Mouse (Mus musculus): ENCODE measurements at regions not wholly inside any gene's neighbourhood (a gene's known extent, or its start where the extent isn't known, plus 50 kb on each side); places are given as distances from the start of the nearest gene placed in this dataset.

DNA sequence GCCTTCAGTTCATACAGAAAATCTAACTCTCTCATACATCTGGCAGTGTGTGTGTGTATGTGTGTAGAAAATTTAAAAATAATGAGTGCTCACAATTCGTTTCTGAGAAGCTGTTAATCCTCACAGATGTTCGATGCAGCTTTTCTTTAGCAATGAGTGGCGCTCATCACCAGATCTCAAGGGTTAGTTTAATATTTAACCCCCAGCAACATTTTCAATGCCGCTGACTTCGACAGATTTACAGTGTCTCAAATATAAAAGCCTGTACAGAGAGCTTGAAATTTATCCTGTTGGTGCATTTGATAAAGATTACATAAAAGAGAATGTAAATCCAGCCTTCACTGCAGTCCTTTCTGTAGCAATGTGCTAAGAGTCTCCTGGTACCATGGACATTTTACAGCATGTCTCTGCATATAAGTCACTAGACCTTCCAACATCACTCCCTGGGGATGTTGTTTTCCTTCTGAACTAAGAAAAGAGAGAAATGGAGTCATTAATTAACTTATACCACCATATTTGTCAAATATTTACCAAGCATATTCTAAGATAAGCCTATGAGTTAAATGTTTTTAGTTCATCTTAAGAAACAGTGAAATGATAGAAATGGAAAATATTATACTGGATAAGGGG lies 670.8 kb upstream of the Kirrel3 start:
- H3K4me3 ChIP-seq (replicated peaks in 1 of 3; ENCODE audit: low read depth in 2 of 3, low read length in 2 of 3, poor library complexity in 1 of 3) = no peak overlapping the region
- dilution Hi-C loops (cut with MboI; ENCODE audit: extremely low pct_ligation_motif_present, extremely low pct_unique_long_range_greater_than_20kb, low sequenced_read_pairs) = no loop called here
- no peaks in the 10 kb centered on the region for H3K27me3 ChIP-seq (replicated peaks)
- no peaks in the 10 kb centered on the region for H3K4me1 ChIP-seq (ENCODE audit: control insufficient read depth in 1 of 2, insufficient read depth in 2 of 2)
- in situ Hi-C loops (cut with MboI; ENCODE audit: low pct_ligation_motif_present, low pct_unique_long_range_greater_than_20kb, low sequenced_read_pairs) = no loop called here
- no peak overlapping the region for H3K9ac ChIP-seq (ENCODE audit: insufficient read depth, low read depth)
- H3K79me2 ChIP-seq (replicated peaks; ENCODE audit: control insufficient read depth, extremely low read depth, insufficient read depth, poor library complexity, severe bottlenecking) = no peaks in the 10 kb centered on the region
- no peak overlapping the region for H3K27ac ChIP-seq (ENCODE audit: insufficient read depth, low read depth)
- no peak for DNase-seq (ENCODE audit: extremely low read depth)
- H3K4me2 ChIP-seq (ENCODE audit: insufficient read depth, low read depth, poor library complexity, severe bottlenecking) = no peak overlapping the region
- no peaks in the 10 kb centered on the region for H3K9me3 ChIP-seq (replicated peaks; ENCODE audit: low read length)
- H3K36me3 ChIP-seq (replicated peaks in 1 of 2; ENCODE audit: control insufficient read depth in 1 of 2, insufficient read depth in 1 of 2, low read length in 1 of 2) = no peaks in the 10 kb centered on the region
- TF ChIP-seq ZMIZ1 (IDR thresholded peaks at IDR 0.05; ENCODE audit: low read depth, low read length) (no peak), MAX (IDR thresholded peaks at IDR 0.05; ENCODE audit: low read length) (no peak), UBTF (IDR thresholded peaks at IDR 0.05; ENCODE audit: low read depth, low read length) (no peak), RAD21 (IDR thresholded peaks at IDR 0.05; ENCODE audit: low read depth, low read length) (no peak), EP300 (IDR thresholded peaks at IDR 0.05; ENCODE audit: low read length) (no peak), MEF2A (IDR thresholded peaks at IDR 0.05; ENCODE audit: borderline replicate concordance, low read depth, low read length) (no peak), ELF1 (IDR thresholded peaks at IDR 0.05; ENCODE audit: low read depth, low read length) (no peak), NELFE (IDR thresholded peaks at IDR 0.05; ENCODE audit: low read depth, low read length) (no peak), BHLHE40 (IDR thresholded peaks at IDR 0.05; ENCODE audit: low read depth, low read length) (no peak), TCF12 (IDR thresholded peaks at IDR 0.05; ENCODE audit: low read depth, low read length) (no peak)

DNA sequence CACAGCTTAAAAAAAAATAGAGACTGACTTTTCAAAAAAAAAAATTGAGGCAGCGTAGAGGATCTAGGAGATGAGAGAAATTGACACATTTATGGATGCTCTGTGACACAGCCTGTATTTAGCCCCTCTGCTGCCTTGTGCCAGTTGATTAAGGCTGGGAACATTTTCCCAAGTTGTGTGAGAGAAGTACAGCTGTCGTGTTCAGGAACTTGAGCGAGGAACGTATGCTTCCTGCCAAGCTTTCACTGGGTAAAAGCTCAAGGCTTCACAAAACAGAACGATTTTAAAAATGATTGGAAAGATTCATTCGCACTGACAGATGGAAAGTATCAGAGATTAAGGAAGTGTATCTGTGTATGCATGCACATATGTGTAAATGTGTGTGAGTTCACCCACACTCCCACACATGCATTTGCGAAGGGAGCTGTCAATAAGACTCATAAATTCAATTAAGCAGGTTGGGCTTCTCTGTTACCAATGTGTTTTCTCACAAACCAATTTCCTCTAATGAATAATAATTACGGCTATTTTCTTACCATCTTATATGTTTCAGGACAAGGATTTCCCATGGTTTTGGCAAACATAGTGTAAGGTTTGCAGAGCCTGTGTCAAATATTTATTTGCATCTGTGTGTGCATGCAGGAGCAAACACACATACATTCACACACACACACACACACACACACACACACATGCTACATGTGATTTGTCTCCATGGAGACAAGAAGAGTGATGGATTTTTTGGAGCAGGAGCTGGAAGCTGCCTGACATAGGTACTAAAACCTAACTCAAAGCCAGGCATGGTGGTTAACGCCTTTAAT lies 662.9 kb upstream of the Kirrel3 start:
- H3K4me3 ChIP-seq (replicated peaks in 1 of 3; ENCODE audit: low read depth in 2 of 3, low read length in 2 of 3, poor library complexity in 1 of 3) = no peak overlapping the region
- TF ChIP-seq ELF1 (IDR thresholded peaks at IDR 0.05; ENCODE audit: low read depth, low read length) (no peak), USF2 (conservative IDR thresholded peaks at IDR 0.05; ENCODE audit: low read depth, low read length) (no peak), JUN (IDR thresholded peaks at IDR 0.05; ENCODE audit: insufficient read depth, low read depth, low read length) (no peak), IRF4 (IDR thresholded peaks at IDR 0.05; ENCODE audit: low read depth, low read length) (no peak), CHD2 (IDR thresholded peaks at IDR 0.05; ENCODE audit: low read length) (no peak), E2F4 (IDR thresholded peaks at IDR 0.05; ENCODE audit: insufficient replicate concordance, low read depth, low read length) (no peak), GABPA (IDR thresholded peaks at IDR 0.05; ENCODE audit: insufficient replicate concordance, low read depth, low read length) (no peak), NRF1 (IDR thresholded peaks at IDR 0.05; ENCODE audit: low read depth, low read length) (no peak), MAFK (IDR thresholded peaks at IDR 0.05; ENCODE audit: insufficient replicate concordance, low read length) (no peak), SIN3A (IDR thresholded peaks at IDR 0.05; ENCODE audit: low read length) (no peak), ZKSCAN1 (IDR thresholded peaks at IDR 0.05; ENCODE audit: borderline replicate concordance, low read depth, low read length) (no peak)
- no peaks in the 10 kb centered on the region for H3K79me2 ChIP-seq (replicated peaks; ENCODE audit: control insufficient read depth, extremely low read depth, insufficient read depth, poor library complexity, severe bottlenecking)
- in situ Hi-C loops (cut with MboI; ENCODE audit: low pct_ligation_motif_present, low pct_unique_long_range_greater_than_20kb, low sequenced_read_pairs) = no loop called here
- no peak for DNase-seq (ENCODE audit: extremely low read depth)
- H3K4me2 ChIP-seq (ENCODE audit: insufficient read depth, low read depth, poor library complexity, severe bottlenecking) = no peak overlapping the region
- no peaks in the 10 kb centered on the region for H3K36me3 ChIP-seq (replicated peaks in 1 of 2; ENCODE audit: control insufficient read depth in 1 of 2, insufficient read depth in 1 of 2, low read length in 1 of 2)
- H3K4me1 ChIP-seq (ENCODE audit: control insufficient read depth in 1 of 2, insufficient read depth in 2 of 2) = no peaks in the 10 kb centered on the region
- H3K27me3 ChIP-seq (replicated peaks) = no peaks in the 10 kb centered on the region
- H3K9me3 ChIP-seq (replicated peaks; ENCODE audit: low read length) = no peaks in the 10 kb centered on the region
- H3K27ac ChIP-seq (ENCODE audit: insufficient read depth, low read depth) = no peak overlapping the region
- H3K9ac ChIP-seq (ENCODE audit: insufficient read depth, low read depth) = no peak overlapping the region
- dilution Hi-C loops (cut with MboI; ENCODE audit: extremely low pct_ligation_motif_present, extremely low pct_unique_long_range_greater_than_20kb, low sequenced_read_pairs) = no loop called here
